Mouse (Mus musculus) ES-Bruce4 (cell line): Measurements from ENCODE around the gene Scrt2.

Experiments used
- CTCF ChIP-seq: IDR thresholded peaks from one replicate; pipeline ENCODE4 v1.8.1; 2011; ENCODE audit warnings: low read depth, low read length
- EP300 ChIP-seq: IDR thresholded peaks from 2 replicates; pipeline ENCODE4 v1.6.1; 2011; ENCODE audit warnings: low read depth, low read length; ENCODE audit not compliant: insufficient read depth
- POLR2A ChIP-seq: IDR thresholded peaks from one replicate; pipeline ENCODE4 v1.8.1; 2011; ENCODE audit warnings: low read length; ENCODE audit not compliant: insufficient read depth

DNA sequence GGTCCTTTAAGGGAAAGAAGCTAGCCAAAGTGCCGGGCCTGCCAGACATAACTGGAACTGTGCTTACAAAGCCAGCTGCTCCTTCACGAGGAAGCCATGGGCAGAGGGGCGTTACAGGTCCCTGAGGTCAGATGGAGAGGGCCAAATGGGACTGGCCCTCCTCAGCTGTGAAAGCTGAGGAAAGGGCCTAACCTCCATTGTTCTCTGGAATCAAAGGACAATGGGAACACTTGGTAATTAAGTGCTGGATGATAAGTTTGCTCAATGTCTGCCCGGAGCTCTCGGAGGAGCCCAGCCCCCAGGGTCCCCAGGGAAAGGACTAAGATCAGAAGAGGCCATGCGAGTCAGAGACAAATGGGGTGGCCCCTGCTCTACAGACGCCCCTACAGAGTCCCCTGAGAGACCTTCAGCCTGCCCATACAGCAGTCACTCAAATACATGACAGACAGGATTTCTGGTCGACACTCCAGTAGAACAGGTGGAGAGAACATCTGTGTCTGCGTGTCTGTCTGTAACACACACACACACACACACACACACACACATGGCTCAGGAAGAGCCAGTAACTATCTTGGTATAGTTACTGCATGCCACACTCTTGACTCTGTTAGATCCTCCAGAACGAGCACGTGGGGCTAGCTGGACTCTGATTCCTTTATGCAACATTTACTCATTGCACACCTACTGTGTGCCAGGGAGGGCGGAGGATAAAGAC, 10.2 kb downstream of the Scrt2 start:
- TF ChIP-seq POLR2A (no peak), EP300 (no peak), CTCF (no peak)
